Mouse (Mus musculus): ENCODE measurements around the gene Cdc14b. TPM values are rescaled to one million over a fixed set of nuclear protein-coding genes. Genes with fewer than 3 reads are reported as not detected.

Cdc14b gene
- polyA plus RNA-seq, 1 experiment from 2014 or later, result 17.5 TPM

GRCm38 (mm10) chr13:64309842-64310241 lies 34.8 kb upstream of the Cdc14b start:
- Histone ChIP-seq H3K4me2 (no peak overlapping the region), H3K27me3 (no peaks in the 10 kb centered on the region), H3K9ac (no peak overlapping the region), H3K36me3 (peaks cover 21% of the 10 kb centered on the region), H3K4me3 (replicated peaks) (no peak overlapping the region), H3K9me3 (replicated peaks) (no peaks in the 10 kb centered on the region), H3K4me1 (peaks cover 28% of the 10 kb centered on the region), H3K27ac (0 out of 2 replicates have a peak overlapping the region, but pooled peaks have one; percentile 1)
- no peak for ATAC-seq (replicated peaks; ENCODE audit: low FRiP score)
- 75% methylated on average over 11 of the region's 11 CpGs for WGBS

DNA sequence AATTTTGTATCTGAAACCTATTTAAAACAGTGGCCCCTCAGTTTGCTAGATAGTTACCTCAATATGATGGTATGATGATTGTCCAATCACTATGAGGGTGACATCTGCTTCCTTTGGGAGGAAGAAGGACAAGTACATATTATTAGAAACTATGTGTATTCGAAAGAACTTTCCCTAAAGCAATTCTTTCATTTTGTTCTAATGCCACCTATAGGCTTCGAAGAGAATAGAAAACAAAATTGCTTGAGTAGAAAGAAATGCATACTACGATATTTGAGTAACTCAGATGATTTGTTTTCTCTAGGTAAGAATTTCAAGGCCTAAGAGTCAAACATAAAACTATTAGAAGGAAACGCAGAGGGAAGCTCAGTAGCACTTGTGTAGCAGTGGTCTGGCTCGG lies 33.9 kb upstream of the Cdc14b start:
- WGBS, result 51% methylated on average over 5 of the region's 5 CpGs
- no peak overlapping the region for H3K4me3 ChIP-seq (replicated peaks)
- ATAC-seq (replicated peaks; ENCODE audit: low FRiP score), result no peak

DNA sequence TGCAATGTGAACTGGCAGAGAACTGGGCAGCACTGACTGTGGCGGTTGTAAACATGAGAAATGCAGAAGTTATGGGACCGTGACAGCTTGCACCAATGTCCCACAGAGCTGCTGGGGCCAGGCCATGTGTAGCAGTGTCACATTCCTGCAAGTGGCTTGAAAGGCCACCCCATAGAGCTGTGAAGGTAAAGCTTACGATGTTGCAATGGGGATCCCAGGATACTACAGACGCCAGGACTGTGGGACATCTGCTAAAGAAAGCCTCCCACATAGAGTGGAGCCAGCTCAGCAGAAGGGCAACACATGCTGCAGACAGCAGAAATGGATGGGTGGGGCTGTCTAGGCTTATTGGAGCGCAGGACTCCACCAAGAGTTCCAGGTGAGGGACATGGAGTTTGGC lies 32.4 kb upstream of the Cdc14b start:
- Histone ChIP-seq H3K4me1 (peaks cover 24% of the 10 kb centered on the region), H3K9me3 (replicated peaks) (no peaks in the 10 kb centered on the region), H3K36me3 (peaks cover 38% of the 10 kb centered on the region), H3K27ac (no peak overlapping the region), H3K4me3 (replicated peaks) (no peak overlapping the region), H3K27me3 (no peaks in the 10 kb centered on the region), H3K4me2 (no peak overlapping the region), H3K9ac (no peak overlapping the region)
- ATAC-seq (replicated peaks; ENCODE audit: low FRiP score), result peak; percentile 41
- WGBS, result 59% methylated on average over 5 of the region's 5 CpGs

More for the DNA sequence above, 33.9 kb upstream of the Cdc14b start:
- peaks cover 28% of the 10 kb centered on the region for H3K36me3 ChIP-seq
- H3K9me3 ChIP-seq (replicated peaks), result no peaks in the 10 kb centered on the region
- no peak overlapping the region for H3K9ac ChIP-seq
- peaks cover 28% of the 10 kb centered on the region for H3K4me1 ChIP-seq
- no peaks in the 10 kb centered on the region for H3K27me3 ChIP-seq
- H3K4me2 ChIP-seq, result no peak overlapping the region
- no peak overlapping the region for H3K27ac ChIP-seq

DNA sequence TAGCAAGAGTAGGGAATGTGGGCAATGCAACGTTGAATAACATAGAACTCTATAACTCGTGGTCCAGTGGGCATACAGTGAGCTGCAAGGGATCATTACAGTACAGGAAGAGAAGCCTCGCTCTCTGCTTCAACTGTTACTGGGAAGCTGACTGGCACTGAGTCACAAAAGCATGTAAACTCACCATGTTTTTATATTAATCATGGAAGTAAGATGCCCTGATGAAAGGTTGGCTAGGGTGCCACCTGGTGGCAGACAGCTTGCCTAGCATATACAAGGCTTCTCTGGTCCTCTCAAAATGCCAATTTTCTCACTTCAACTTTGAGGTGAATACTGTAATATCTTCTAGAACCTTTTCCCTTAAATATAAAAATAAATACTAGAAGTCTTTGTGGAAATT lies 31.0 kb upstream of the Cdc14b start:
- no peak overlapping the region for H3K9ac ChIP-seq
- 65% methylated on average over 3 of the region's 3 CpGs for WGBS
- no peaks in the 10 kb centered on the region for H3K9me3 ChIP-seq (replicated peaks)
- H3K4me1 ChIP-seq, result peaks cover 18% of the 10 kb centered on the region
- no peak overlapping the region for H3K4me3 ChIP-seq (replicated peaks)
- ATAC-seq (replicated peaks; ENCODE audit: low FRiP score), result no peak; the same call in 1 of the 2 replicates
- H3K4me2 ChIP-seq, result no peak overlapping the region
- no peaks in the 10 kb centered on the region for H3K27me3 ChIP-seq
- H3K36me3 ChIP-seq, result peaks cover 39% of the 10 kb centered on the region
- no peak overlapping the region for H3K27ac ChIP-seq

- Histone ChIP-seq H3K4me1 (no peaks in the 10 kb centered on the region), H3K36me3 (peaks cover 28% of the 10 kb centered on the region), H3K27ac (no peak overlapping the region), H3K27me3 (no peaks in the 10 kb centered on the region), H3K4me3 (replicated peaks) (no peak overlapping the region), H3K4me2 (no peak overlapping the region), H3K9ac (no peak overlapping the region), H3K9me3 (replicated peaks) (no peaks in the 10 kb centered on the region)
- 92% methylated on average over 1 of the region's 1 CpGs for WGBS
- ATAC-seq (replicated peaks; ENCODE audit: low FRiP score), result no peak
Observed at GRCm38 (mm10) chr13:64299069-64299468, 24.0 kb upstream of the Cdc14b start.

DNA sequence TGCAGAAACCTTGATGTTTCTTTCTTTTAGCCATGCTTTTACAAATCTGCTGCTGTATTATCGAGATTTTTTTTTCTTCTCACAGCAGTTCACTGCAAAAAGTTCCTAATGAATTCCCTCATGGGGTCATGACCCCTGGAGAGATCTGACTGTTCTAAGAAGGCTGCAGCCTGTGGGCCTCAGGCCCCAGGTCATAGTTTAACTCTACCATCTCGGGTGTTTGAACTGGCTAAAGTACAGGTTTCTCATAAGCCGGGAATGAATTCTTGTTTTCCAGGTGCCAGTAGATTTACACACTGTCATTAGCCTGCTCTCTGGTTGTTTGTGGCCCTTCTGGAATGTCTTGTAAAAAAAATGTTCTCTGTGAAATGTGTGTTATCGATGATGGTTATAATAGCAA lies 11.7 kb upstream of the Cdc14b start:
- Histone ChIP-seq H3K36me3 (peaks cover 16% of the 10 kb centered on the region), H3K27me3 (no peaks in the 10 kb centered on the region), H3K27ac (no peak overlapping the region), H3K4me2 (no peak overlapping the region), H3K4me3 (replicated peaks) (no peak overlapping the region), H3K9ac (no peak overlapping the region), H3K9me3 (replicated peaks) (0 out of 2 replicates have a peak, but pooled peaks cover 5% of the 10 kb centered on the region), H3K4me1 (peaks cover 9% of the 10 kb centered on the region; the same call in 1 of the 2 replicates)
- WGBS, result 43% methylated on average over 4 of the region's 4 CpGs
- ATAC-seq (replicated peaks; ENCODE audit: low FRiP score), result no peak

DNA sequence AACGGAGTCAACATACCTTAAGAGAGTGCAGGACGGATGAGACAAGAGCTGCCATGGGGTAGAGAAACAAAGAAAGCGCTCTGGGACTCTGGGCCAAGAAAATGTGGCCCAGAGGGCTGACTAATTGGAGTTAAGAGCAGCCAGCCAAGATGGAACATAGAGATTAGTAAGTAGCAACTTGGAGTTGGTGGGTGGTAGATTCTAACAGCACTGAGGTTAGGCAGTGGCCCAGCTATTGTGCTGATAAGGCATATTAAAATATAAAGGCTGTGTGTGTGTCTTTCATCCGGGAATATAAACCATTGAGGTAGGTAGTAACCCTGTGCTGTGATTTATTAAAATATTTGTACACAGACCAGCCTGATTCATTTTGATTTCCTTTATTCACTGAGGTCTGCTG lies 11.2 kb upstream of the Cdc14b start:
- no peak overlapping the region for H3K4me2 ChIP-seq
- whole genome bisulfite sequencing, result 66% methylated on average over 4 of the region's 4 CpGs
- 0 out of 2 replicates have a peak, but pooled peaks cover 5% of the 10 kb centered on the region for H3K9me3 ChIP-seq (replicated peaks)
- peaks cover 9% of the 10 kb centered on the region; the same call in 1 of the 2 replicates for H3K4me1 ChIP-seq
- no peak overlapping the region for H3K4me3 ChIP-seq (replicated peaks)
- ATAC-seq (replicated peaks; ENCODE audit: low FRiP score), result no peak
- peaks cover 12% of the 10 kb centered on the region for H3K36me3 ChIP-seq
- H3K27ac ChIP-seq, result no peak overlapping the region
- H3K27me3 ChIP-seq, result no peaks in the 10 kb centered on the region
- H3K9ac ChIP-seq, result no peak overlapping the region

- Histone ChIP-seq H3K27ac (no peak overlapping the region), H3K9me3 (replicated peaks) (0 out of 2 replicates have a peak, but pooled peaks cover 5% of the 10 kb centered on the region), H3K4me2 (no peak overlapping the region), H3K4me1 (peaks cover 9% of the 10 kb centered on the region; the same call in 1 of the 2 replicates), H3K36me3 (peaks cover 3% of the 10 kb centered on the region; the same call in 1 of the 2 replicates), H3K27me3 (no peaks in the 10 kb centered on the region), H3K9ac (no peak overlapping the region), H3K4me3 (replicated peaks) (no peak overlapping the region)
- 98% methylated on average over 2 of the region's 2 CpGs for WGBS
- ATAC-seq (replicated peaks; ENCODE audit: low FRiP score), result no peak
Observed at GRCm38 (mm10) chr13:64284676-64285075, 9.6 kb upstream of the Cdc14b start.

- H3K4me3 ChIP-seq (replicated peaks), result no peak overlapping the region
- H3K4me1 ChIP-seq, result no peaks in the 10 kb centered on the region
- H3K27me3 ChIP-seq, result no peaks in the 10 kb centered on the region
- peaks cover 3% of the 10 kb centered on the region; the same call in 1 of the 2 replicates for H3K36me3 ChIP-seq
- no peak overlapping the region for H3K4me2 ChIP-seq
- ATAC-seq (replicated peaks; ENCODE audit: low FRiP score), result no peak
- 85% methylated on average over 5 of the region's 5 CpGs for WGBS
- H3K27ac ChIP-seq, result no peak overlapping the region
- H3K9ac ChIP-seq, result no peak overlapping the region
- 0 out of 2 replicates have a peak, but pooled peaks cover 5% of the 10 kb centered on the region for H3K9me3 ChIP-seq (replicated peaks)
Observed at GRCm38 (mm10) chr13:64280940-64281339, 5.8 kb upstream of the Cdc14b start.

DNA sequence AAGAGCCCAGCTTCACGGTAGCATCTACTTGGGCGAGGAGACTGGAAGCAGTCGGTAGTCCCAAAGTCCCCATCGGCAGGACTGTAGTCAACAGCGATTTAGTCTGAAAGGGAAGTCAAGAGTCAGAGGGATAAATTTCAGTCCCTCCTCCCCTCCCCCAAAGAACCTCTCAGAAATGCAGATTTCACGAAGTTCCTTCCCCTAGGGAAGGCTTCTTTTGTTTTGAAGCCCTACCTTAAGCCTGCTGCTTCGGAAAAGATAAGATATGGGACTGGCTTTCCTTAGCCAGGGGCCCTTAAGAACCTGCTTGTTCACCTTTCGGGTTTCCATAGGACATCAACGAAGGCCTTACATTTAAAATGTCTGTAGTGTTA lies 651 bp upstream of the Cdc14b start:
- peaks cover 19% of the 10 kb centered on the region for H3K4me1 ChIP-seq
- H3K36me3 ChIP-seq, result no peaks in the 10 kb centered on the region
- peak overlapping the region; percentile 100 for H3K4me2 ChIP-seq
- 13% methylated on average over 9 of the region's 9 CpGs for WGBS
- no peaks in the 10 kb centered on the region for H3K9me3 ChIP-seq (replicated peaks)
- 0 out of 2 replicates have a peak, but pooled peaks have one; percentile 7 for ATAC-seq (replicated peaks; ENCODE audit: low FRiP score)
- H3K27me3 ChIP-seq, result peaks cover 3% of the 10 kb centered on the region; the same call in 1 of the 2 replicates
- H3K27ac ChIP-seq, result no peak overlapping the region
- peak overlapping the region; percentile 74 for H3K4me3 ChIP-seq (replicated peaks)
- H3K9ac ChIP-seq, result 0 out of 2 replicates have a peak overlapping the region, but pooled peaks have one; percentile 12

DNA sequence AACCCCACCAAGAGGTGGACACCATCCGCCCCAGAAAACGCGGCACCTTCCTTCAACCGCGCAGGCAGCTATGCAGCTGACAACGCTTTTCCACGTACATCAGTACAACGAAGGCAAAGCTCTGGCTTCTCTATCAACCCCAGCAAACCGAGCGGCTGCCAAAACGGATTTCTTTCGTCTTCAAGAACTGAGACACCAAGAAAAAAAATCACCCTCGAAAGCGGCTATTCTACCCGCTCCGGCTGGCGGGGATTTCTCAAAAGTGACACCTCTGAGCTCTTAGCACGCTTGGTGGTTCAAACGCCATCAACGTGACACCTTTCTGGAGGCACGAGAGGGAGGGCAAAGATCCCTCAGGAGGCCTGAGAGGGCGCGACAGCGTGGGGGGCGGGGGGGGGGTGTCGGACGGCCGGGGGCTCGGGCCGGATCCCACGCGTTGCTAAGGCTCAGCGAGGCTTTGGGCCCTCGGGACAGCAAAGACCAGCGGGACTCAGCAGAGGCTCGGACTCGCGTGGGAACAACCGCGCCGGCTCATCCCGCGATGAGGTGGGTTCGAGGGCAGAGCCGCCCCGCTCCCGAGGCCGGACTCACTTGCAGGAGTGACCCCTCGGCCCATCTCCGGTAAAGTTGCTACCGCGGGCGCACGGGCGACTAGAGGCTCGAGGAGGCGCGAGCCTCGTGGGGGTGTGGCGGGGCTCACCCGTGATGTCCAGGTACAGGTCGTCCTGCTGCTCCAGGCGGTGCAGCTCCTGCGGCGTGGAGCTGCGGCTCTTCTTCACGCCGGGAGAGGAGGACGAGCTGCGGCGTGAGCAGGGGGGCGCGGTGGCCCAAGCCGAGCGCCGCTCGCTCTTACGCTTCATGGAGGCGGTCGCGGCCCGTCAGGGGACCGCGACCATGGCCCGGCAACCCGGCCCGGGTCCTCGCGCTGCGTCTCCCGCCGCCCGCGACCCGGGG lies 922 bp downstream of the Cdc14b start:
- H3K27ac ChIP-seq, result no peak overlapping the region
- H3K4me1 ChIP-seq, result peaks cover 19% of the 10 kb centered on the region
- H3K4me2 ChIP-seq, result peak overlapping the region; percentile 100
- peak overlapping the region; percentile 74 for H3K4me3 ChIP-seq (replicated peaks)
- under 1% methylated on average over 94 of the region's 95 CpGs for WGBS
- H3K36me3 ChIP-seq, result no peaks in the 10 kb centered on the region
- H3K9ac ChIP-seq, result peak overlapping the region; percentile 74
- H3K27me3 ChIP-seq, result peaks cover 3% of the 10 kb centered on the region; the same call in 1 of the 2 replicates
- ATAC-seq (replicated peaks; ENCODE audit: low FRiP score), result peak; percentile 75
- H3K9me3 ChIP-seq (replicated peaks), result no peaks in the 10 kb centered on the region

DNA sequence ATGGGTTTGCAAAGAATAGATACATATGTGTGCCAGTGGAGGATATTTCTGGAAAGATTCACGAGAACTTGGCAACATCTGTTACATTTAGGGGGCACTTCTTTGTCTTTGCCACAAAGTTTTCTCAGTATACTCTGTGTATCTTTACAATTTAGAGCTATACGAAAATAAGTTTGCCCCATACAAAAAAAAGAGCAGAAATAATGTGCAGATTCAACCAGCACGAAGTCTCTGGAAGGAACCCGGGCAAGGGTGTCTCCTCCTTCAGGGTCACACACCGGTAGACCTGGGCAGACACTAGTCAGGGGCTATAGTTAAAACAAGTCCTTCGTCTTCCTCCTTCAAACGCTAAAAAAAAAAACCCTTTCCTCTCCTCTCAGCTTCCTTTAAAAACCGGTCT lies 1.7 kb downstream of the Cdc14b start:
- no peak overlapping the region for H3K27ac ChIP-seq
- peaks cover 3% of the 10 kb centered on the region; the same call in 1 of the 2 replicates for H3K27me3 ChIP-seq
- no peaks in the 10 kb centered on the region for H3K9me3 ChIP-seq (replicated peaks)
- peak overlapping the region; percentile 100 for H3K4me2 ChIP-seq
- no peak for ATAC-seq (replicated peaks; ENCODE audit: low FRiP score)
- no peaks in the 10 kb centered on the region for H3K36me3 ChIP-seq
- peaks cover 19% of the 10 kb centered on the region for H3K4me1 ChIP-seq
- no peak overlapping the region; the same call in 1 of the 2 replicates for H3K9ac ChIP-seq
- H3K4me3 ChIP-seq (replicated peaks), result peak overlapping the region; percentile 74
- 38% methylated on average over 8 of the region's 8 CpGs for WGBS

All from kidney, embryonic 15.5 days (tissue).